Mouse (Mus musculus): ENCODE data around the gene Spdef. TPM values are rescaled to one million over a fixed set of nuclear protein-coding genes. Genes with fewer than 3 reads are reported as not detected.

Gene Spdef
- polyA plus RNA-seq, 1 experiment: 1.3 TPM

- DNase-seq: peak in 1 of 2 experiments; percentile 46
- H3K4me3 ChIP-seq (replicated peaks; ENCODE audit: insufficient read depth, low read depth, low read length): no peak overlapping the region
- WGBS: 27% methylated on average over 9 of the region's 9 CpGs
- peak overlapping the region; percentile 68 for H3K27ac ChIP-seq (ENCODE audit: insufficient read depth, low read length)
- H3K27me3 ChIP-seq (ENCODE audit: control insufficient read depth, insufficient read depth, low read length): no peaks in the 10 kb centered on the region
- peaks cover 63% of the 10 kb centered on the region for H3K4me1 ChIP-seq (ENCODE audit: control insufficient read depth, insufficient read depth, low read length)
- TF ChIP-seq CTCF (IDR thresholded peaks at IDR 0.05; ENCODE audit: borderline replicate concordance, insufficient read depth, low read depth, low read length) (peak; percentile 13; the same call in 1 of the 2 replicates), POLR2A (IDR thresholded peaks at IDR 0.05; ENCODE audit: borderline replicate concordance, insufficient read depth, low read length) (no peak)
These were observed 53.3 kb downstream of the Spdef start for GRCm38 (mm10) chr17:27675453-27675852.

GRCm38 (mm10) chr17:27673945-27674344, 54.8 kb downstream of the Spdef start:
- Histone ChIP-seq H3K4me1 (ENCODE audit: control insufficient read depth, insufficient read depth, low read length) (peaks cover 53% of the 10 kb centered on the region), H3K27ac (ENCODE audit: insufficient read depth, low read length) (peak overlapping the region; percentile 38; the same call in 1 of the 2 replicates), H3K27me3 (ENCODE audit: control insufficient read depth, insufficient read depth, low read length) (no peaks in the 10 kb centered on the region), H3K4me3 (replicated peaks; ENCODE audit: insufficient read depth, low read depth, low read length) (no peak overlapping the region)
- WGBS: 9% methylated on average over 7 of the region's 7 CpGs
- TF ChIP-seq CTCF (IDR thresholded peaks at IDR 0.05; ENCODE audit: borderline replicate concordance, insufficient read depth, low read depth, low read length) (no peak), POLR2A (IDR thresholded peaks at IDR 0.05; ENCODE audit: borderline replicate concordance, insufficient read depth, low read length) (no peak)
- DNase-seq: peak in 1 of 2 experiments; percentile 51

- Histone ChIP-seq H3K27ac (ENCODE audit: insufficient read depth, low read length) (no peak overlapping the region), H3K4me1 (ENCODE audit: control insufficient read depth, insufficient read depth, low read length) (peaks cover 46% of the 10 kb centered on the region), H3K27me3 (ENCODE audit: control insufficient read depth, insufficient read depth, low read length) (no peaks in the 10 kb centered on the region), H3K4me3 (replicated peaks; ENCODE audit: insufficient read depth, low read depth, low read length) (no peak overlapping the region)
- whole genome bisulfite sequencing: 84% methylated on average over 6 of the region's 6 CpGs
- DNase-seq: no peak
- TF ChIP-seq CTCF (IDR thresholded peaks at IDR 0.05; ENCODE audit: borderline replicate concordance, insufficient read depth, low read depth, low read length) (peak; percentile 25; the same call in 1 of the 2 replicates), POLR2A (IDR thresholded peaks at IDR 0.05; ENCODE audit: borderline replicate concordance, insufficient read depth, low read length) (no peak)
These were observed 57.0 kb downstream of the Spdef start for GRCm38 (mm10) chr17:27671720-27672119.

Other genes with a start within 250 kb of the Spdef start
- gene Grm4, start 207.6 kb downstream of the Spdef start, polyA plus RNA-seq (2012; rRNA removed): 310 and 403 TPM in 2 replicates
- 124 and 133 TPM in 2 replicates for gene Hmga1, start 172.5 kb downstream of the Spdef start, polyA plus RNA-seq (2012; rRNA removed)
- gene AI413582, start 163.2 kb downstream of the Spdef start, polyA plus RNA-seq (2012; rRNA removed): 98.9 and 104 TPM in 2 replicates
- 336 and 366 TPM in 2 replicates for gene Nudt3, start 105.5 kb downstream of the Spdef start, polyA plus RNA-seq (2012; rRNA removed)
- gene RPS10-NUDT3, start 93.7 kb downstream of the Spdef start, polyA plus RNA-seq (2012; rRNA removed): 0.16 TPM in 2 replicates
- gene Rps10, start 92.3 kb downstream of the Spdef start, polyA plus RNA-seq (2012; rRNA removed): 479 and 488 TPM in 2 replicates
- 228 and 244 TPM in 2 replicates for gene Pacsin1, start 73.4 kb downstream of the Spdef start, polyA plus RNA-seq (2012; rRNA removed)
- gene D17Wsu92e, start 91.7 kb upstream of the Spdef start, polyA plus RNA-seq (2012; rRNA removed): 152 and 156 TPM in 2 replicates
- gene Snrpc, start 109.2 kb upstream of the Spdef start, polyA plus RNA-seq (2012; rRNA removed): 81.7 and 85.3 TPM in 2 replicates
- 18.2 and 18.5 TPM in 2 replicates for gene Uhrf1bp1, start 127.5 kb upstream of the Spdef start, polyA plus RNA-seq (2012; rRNA removed)
- 74.2 and 74.9 TPM in 2 replicates for gene Anks1, start 180.4 kb upstream of the Spdef start, polyA plus RNA-seq (2012; rRNA removed)
- 49.3 and 51.5 TPM in 2 replicates for gene Taf11, start 180.9 kb upstream of the Spdef start, polyA plus RNA-seq (2012; rRNA removed)

Measured in cerebellum, adult 2 months (tissue).